Mouse (Mus musculus): ENCODE measurements around the gene Atf7.

- TF ChIP-seq POLR2A (IDR thresholded peaks at IDR 0.05; ENCODE audit: low read depth, low read length), result no peak
- no peak for TF ChIP-seq CTCF (IDR thresholded peaks at IDR 0.05; ENCODE audit: extremely low read depth, insufficient read depth, insufficient read length, insufficient replicate concordance)
These were observed 69.7 kb downstream of the Atf7 start for GRCm38 (mm10) chr15:102555581-102555980.
